Comparison of ENCODE assay signal across 14 mouse cellular contexts in the genomic region with DNA sequence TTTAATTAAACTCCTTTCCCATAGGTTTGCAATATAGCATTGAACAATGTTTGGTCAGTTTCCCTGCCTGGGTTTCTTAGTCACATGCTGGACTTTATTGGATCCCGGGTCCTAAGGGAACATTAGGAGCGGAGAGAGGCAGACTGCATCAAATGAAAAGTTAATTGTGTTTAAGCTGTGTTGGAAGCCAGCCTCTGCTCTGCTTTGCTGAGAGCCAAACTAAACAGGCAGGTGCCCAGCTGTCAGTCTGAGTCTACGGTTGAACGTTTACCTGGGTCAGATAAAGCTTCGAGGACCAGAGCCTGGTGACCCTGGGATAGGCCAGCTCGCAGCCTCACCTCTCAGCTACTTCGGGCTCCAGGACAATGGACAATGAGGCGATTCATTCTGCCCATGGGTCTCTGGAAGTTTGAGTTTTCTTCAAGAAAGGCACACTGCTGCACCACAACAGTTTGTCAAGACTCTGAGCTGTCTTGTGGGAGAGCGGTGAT.
DNase-seq lines count a peak whose midpoint lies in the region; ATAC-seq lines count a peak whose summit lies in the region.
"Had no signal": no experiment of that assay in that cellular context is flagged by ENCODE, and none has a peak within 500 bp of the region (broad histone marks: within the 10 kb centered on the region; RNA-seq: fewer than 3 reads in every experiment).

No protein-coding gene starts in this region.

- no peak overlapping the region for H3K4me3 ChIP-seq in forebrain, embryonic 11.5 days (ENCODE audit: low read depth, low read length)
- no peak overlapping the region for H3K4me3 ChIP-seq in forebrain, embryonic 15.5 days
- H3K4me3 ChIP-seq in embryonic facial prominence, embryonic 12.5 days: no peak overlapping the region
- no peak overlapping the region for H3K4me3 ChIP-seq in midbrain, embryonic 15.5 days
- H3K4me3 ChIP-seq: myocyte had no signal

- 58% methylated on average over 9 of the region's 9 CpGs for WGBS in forebrain, embryonic 11.5 days
- WGBS in forebrain, embryonic 15.5 days: 38% methylated on average over 9 of the region's 9 CpGs
- 36% methylated on average over 9 of the region's 9 CpGs for WGBS in embryonic facial prominence, embryonic 12.5 days
- WGBS in large intestine, adult 2 months: 24% methylated on average over 9 of the region's 9 CpGs
- 52% methylated on average over 9 of the region's 9 CpGs for WGBS in midbrain, embryonic 15.5 days

- no peaks in the 10 kb centered on the region; the same call in 1 of the 2 replicates for H3K4me1 ChIP-seq in forebrain, embryonic 11.5 days (replicated peaks; ENCODE audit: control insufficient read depth, insufficient read depth, low read length)
- peaks cover 15% of the 10 kb centered on the region; the same call in 1 of the 2 replicates for H3K4me1 ChIP-seq in forebrain, embryonic 15.5 days
- H3K4me1 ChIP-seq in embryonic facial prominence, embryonic 12.5 days: peaks cover 14% of the 10 kb centered on the region
- peaks cover 17% of the 10 kb centered on the region for H3K4me1 ChIP-seq in midbrain, embryonic 15.5 days

- H3K36me3 ChIP-seq in forebrain, embryonic 11.5 days (ENCODE audit: control insufficient read depth, insufficient read depth, low read length): no peaks in the 10 kb centered on the region
- no peaks in the 10 kb centered on the region for H3K36me3 ChIP-seq in forebrain, embryonic 15.5 days
- H3K36me3 ChIP-seq in embryonic facial prominence, embryonic 12.5 days: no peaks in the 10 kb centered on the region
- no peaks in the 10 kb centered on the region for H3K36me3 ChIP-seq in midbrain, embryonic 15.5 days (replicated peaks)
- H3K36me3 ChIP-seq: G1E had no signal

- no peaks in the 10 kb centered on the region for H3K27me3 ChIP-seq in forebrain, embryonic 11.5 days (ENCODE audit: control insufficient read depth, insufficient read depth, low read length)
- no peaks in the 10 kb centered on the region for H3K27me3 ChIP-seq in forebrain, embryonic 15.5 days
- H3K27me3 ChIP-seq in embryonic facial prominence, embryonic 12.5 days: no peaks in the 10 kb centered on the region
- no peaks in the 10 kb centered on the region for H3K27me3 ChIP-seq in midbrain, embryonic 15.5 days (replicated peaks)

- no peak overlapping the region for H3K9ac ChIP-seq in forebrain, embryonic 11.5 days (ENCODE audit: low read length)
- H3K9ac ChIP-seq in forebrain, embryonic 15.5 days (replicated peaks): no peak overlapping the region
- no peak overlapping the region for H3K9ac ChIP-seq in embryonic facial prominence, embryonic 12.5 days
- no peak overlapping the region for H3K9ac ChIP-seq in midbrain, embryonic 15.5 days

- no peak overlapping the region for H3K27ac ChIP-seq in forebrain, embryonic 11.5 days (ENCODE audit: low read depth, low read length)
- no peak overlapping the region for H3K27ac ChIP-seq in forebrain, embryonic 15.5 days (replicated peaks)
- H3K27ac ChIP-seq in embryonic facial prominence, embryonic 12.5 days: peak overlapping the region; percentile 64
- H3K27ac ChIP-seq in midbrain, embryonic 15.5 days: 0 out of 2 replicates have a peak overlapping the region, but pooled peaks have one; percentile 20

- DNase-seq in forebrain, embryonic 11.5 days (ENCODE audit: low spot score): no peak
- DNase-seq in large intestine, adult 2 months (ENCODE audit: low read depth, low spot score): peak; percentile 24
- no peak for DNase-seq in right cerebral cortex, postnatal 14 days
- no peak for DNase-seq in right cerebral cortex, postnatal 36 days (ENCODE audit: low spot score in 2 of 2)
- no peak for DNase-seq in left cerebral cortex, adult 11 months (ENCODE audit: low spot score)
- DNase-seq: cerebellum, adult 9-10 months; kidney, adult 9 months; layer of hippocampus, adult 9-11 months; lung, postnatal 10 days had no signal

- peak; percentile 47; the same call in 1 of the 2 replicates for ATAC-seq in forebrain, embryonic 11.5 days (replicated peaks; ENCODE audit: low FRiP score)
- ATAC-seq in forebrain, embryonic 15.5 days (replicated peaks): no peak
- no peak for ATAC-seq in embryonic facial prominence, embryonic 12.5 days (ENCODE audit: insufficient number of reproducible peaks, insufficient read depth, low FRiP score, low TSS enrichment)
- ATAC-seq in midbrain, embryonic 15.5 days (replicated peaks): 0 out of 2 replicates have a peak, but pooled peaks have one; percentile 23

- H3K4me2 ChIP-seq in forebrain, embryonic 11.5 days (ENCODE audit: low read depth, low read length, severe bottlenecking): no peak overlapping the region
- no peak overlapping the region for H3K4me2 ChIP-seq in forebrain, embryonic 15.5 days (replicated peaks)
- H3K4me2 ChIP-seq in embryonic facial prominence, embryonic 12.5 days (replicated peaks): no peak overlapping the region
- H3K4me2 ChIP-seq in midbrain, embryonic 15.5 days: no peak overlapping the region

- H3K9me3 ChIP-seq in forebrain, embryonic 11.5 days (ENCODE audit: control insufficient read depth, low read length): no peaks in the 10 kb centered on the region
- no peaks in the 10 kb centered on the region for H3K9me3 ChIP-seq in forebrain, embryonic 15.5 days
- no peaks in the 10 kb centered on the region for H3K9me3 ChIP-seq in embryonic facial prominence, embryonic 12.5 days
- H3K9me3 ChIP-seq in midbrain, embryonic 15.5 days: no peaks in the 10 kb centered on the region

Comparison
In these comparisons a context has a peak if more than half of its experiments do, and no peak if none do; other contexts are left out.
1. ATAC-seq: peak in forebrain, embryonic 11.5 days (single experiment) and midbrain, embryonic 15.5 days (single experiment); none in forebrain, embryonic 15.5 days (single experiment) and embryonic facial prominence, embryonic 12.5 days (single experiment).
2. H3K27ac ChIP-seq: peak in embryonic facial prominence, embryonic 12.5 days (single experiment) and midbrain, embryonic 15.5 days (single experiment); none in forebrain, embryonic 11.5 days (single experiment) and forebrain, embryonic 15.5 days (single experiment).